Mouse (Mus musculus) activated CD4-positive, CD25-positive, alpha-beta regulatory T cell, adult 4 months (primary cell): ENCODE data around the gene Helt. TPM values are rescaled to one million over a fixed set of nuclear protein-coding genes. Genes with fewer than 3 reads are reported as not detected.
"Not testable (repeated sequence)": the region's sequence is repeated elsewhere in the genome, so short reads cannot be mapped to it uniquely, and the experiment has no call there.

ENCODE experiments used
- ATAC-seq: one replicate; pipeline ENCODE4 v1.8.0; 2017
- polyA plus RNA-seq, 2 experiments: library from polyadenylated mRNA; unstranded; fragments of 100-300 nt; shearing (Covaris generic); gene quantifications; one replicate each; pipeline ENCODE4 v1.2.1; 2017

Helt gene
- polyA plus RNA-seq, 2 experiments from 2014 or later, result not detected

GRCm38 (mm10) chr8:46295951-46296350, 1.5 kb upstream of the Helt start:
- no peak for ATAC-seq

- no peak for ATAC-seq
Observed at GRCm38 (mm10) chr8:46295101-46295534, 647 bp upstream of the Helt start.

GRCm38 (mm10) chr8:46293741-46294151, 725 bp downstream of the Helt start:
- ATAC-seq, result no peak

- no peak for ATAC-seq
Observed at GRCm38 (mm10) chr8:46293201-46293600, 1.3 kb downstream of the Helt start.

- no peak for ATAC-seq
Observed at GRCm38 (mm10) chr8:46291931-46292675, 2.4 kb downstream of the Helt start.

- no peak for ATAC-seq
Observed at GRCm38 (mm10) chr8:46289274-46289673, 5.2 kb downstream of the Helt start.

- ATAC-seq, result no peak
Observed at GRCm38 (mm10) chr8:46288021-46288420, 6.5 kb downstream of the Helt start.

- ATAC-seq, result no peak
Observed at GRCm38 (mm10) chr8:46285980-46286379, 8.5 kb downstream of the Helt start.

GRCm38 (mm10) chr8:46281536-46281935, 12.9 kb downstream of the Helt start:
- no peak for ATAC-seq

- ATAC-seq, result no peak
Observed at GRCm38 (mm10) chr8:46276939-46277338, 17.5 kb downstream of the Helt start.

- ATAC-seq, result no peak
Observed at GRCm38 (mm10) chr8:46270741-46271140, 23.7 kb downstream of the Helt start.

GRCm38 (mm10) chr8:46270147-46270546, 24.3 kb downstream of the Helt start:
- ATAC-seq, result no peak

- no peak for ATAC-seq
Observed at GRCm38 (mm10) chr8:46266801-46267200, 27.7 kb downstream of the Helt start.

GRCm38 (mm10) chr8:46264206-46264605, 30.3 kb downstream of the Helt start:
- not testable (repeated sequence) for ATAC-seq

GRCm38 (mm10) chr8:46257921-46258682, 36.4 kb downstream of the Helt start:
- ATAC-seq, result no peak

GRCm38 (mm10) chr8:46252456-46252855, 42.0 kb downstream of the Helt start:
- no peak for ATAC-seq

- no peak for ATAC-seq
Observed at GRCm38 (mm10) chr8:46251561-46251960, 42.9 kb downstream of the Helt start.

GRCm38 (mm10) chr8:46246346-46246745, 48.1 kb downstream of the Helt start:
- ATAC-seq, result no peak

GRCm38 (mm10) chr8:46242946-46243345, 51.5 kb downstream of the Helt start:
- ATAC-seq, result no peak

Other genes starting within 250 kb of the Helt start
- 10 to 100 TPM; 31.5 to 38.2 TPM for gene Cfap97, start 142.9 kb downstream of the Helt start, polyA plus RNA-seq
- 1 to 10 TPM; 7.9 to 8.4 TPM for gene Snx25, start 142.5 kb downstream of the Helt start, polyA plus RNA-seq
- 100 to 1,000 TPM; 197 to 224 TPM for gene Slc25a4, start 83.4 kb downstream of the Helt start, polyA plus RNA-seq
- 1 to 10 TPM; 8.1 to 9.7 TPM for gene Acsl1, start 176.4 kb upstream of the Helt start, polyA plus RNA-seq